Mouse (Mus musculus) cerebellum, adult 11 months (tissue): ENCODE measurements around the gene Gucd1.
A peak's percentile ranks its signal among the peaks of the same experiment; 100 is the strongest.
"Not testable (repeated sequence)": the region's sequence is repeated elsewhere in the genome, so short reads cannot be mapped to it uniquely, and the experiment has no call there.

ENCODE experiments used
- DNase-seq: peaks from one replicate; pipeline ENCODE4 v3.0.0; 2022

Gucd1 gene

DNA sequence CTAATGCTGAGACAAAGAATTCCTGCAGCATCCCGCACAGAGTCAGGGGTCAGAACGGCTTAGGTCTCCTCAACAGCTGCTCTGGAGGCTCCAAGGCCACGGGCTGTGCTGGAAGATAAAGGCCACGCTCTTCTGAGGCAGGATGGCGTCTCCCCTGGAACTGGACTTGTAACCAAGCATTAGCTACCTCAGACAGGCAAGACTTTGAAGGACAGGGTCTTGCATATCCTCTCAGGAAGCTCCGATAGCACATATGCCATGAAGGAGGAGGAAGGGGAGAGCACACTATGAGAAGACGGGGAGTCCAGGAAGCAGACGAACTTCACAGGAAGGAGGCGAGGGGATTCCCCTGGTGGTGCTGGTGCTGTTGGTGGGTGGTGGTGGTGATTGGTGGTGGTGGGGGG, 163.9 kb downstream of the Gucd1 start:
- DNase-seq, result not testable (repeated sequence)

DNA sequence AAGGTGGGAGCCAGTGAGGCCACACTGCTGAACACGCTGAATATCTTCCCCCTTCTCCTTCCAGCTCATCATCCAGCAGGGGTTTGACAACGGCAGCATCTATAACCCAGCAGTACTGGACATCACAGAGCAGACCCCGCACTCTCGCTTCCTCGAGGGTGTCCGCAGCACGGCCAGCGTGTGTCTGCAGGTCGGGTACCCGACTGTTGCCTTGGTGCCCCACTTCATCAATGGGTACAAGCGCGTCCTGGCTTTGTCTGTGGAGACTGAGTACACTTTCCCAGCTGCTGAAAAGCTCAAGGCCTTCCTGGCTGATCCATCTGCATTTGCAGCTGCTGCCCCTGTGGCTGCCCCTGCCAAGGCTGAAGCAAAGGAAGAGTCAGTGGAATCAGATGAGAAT, 165.2 kb downstream of the Gucd1 start:
- DNase-seq, result no peak

DNA sequence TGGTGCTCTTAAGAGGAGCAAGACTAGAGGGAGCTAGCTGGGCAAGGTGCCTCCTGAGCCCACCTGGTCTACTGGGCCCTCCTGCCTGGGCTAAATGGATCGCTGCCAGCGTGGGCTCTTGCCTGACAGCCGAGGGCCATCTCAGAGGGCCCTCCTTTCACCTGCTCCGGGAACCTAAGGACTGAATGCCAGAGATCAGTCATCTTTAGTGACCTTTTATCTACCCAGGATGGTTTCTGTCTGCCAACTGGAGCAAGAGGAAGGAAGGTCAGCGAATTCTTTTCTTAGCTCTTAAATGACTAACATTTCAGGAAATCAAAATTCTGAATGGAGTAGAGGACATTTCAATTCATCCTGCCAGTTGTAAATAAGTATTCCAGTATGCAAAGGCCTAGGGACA, 167.2 kb downstream of the Gucd1 start:
- no peak for DNase-seq

GRCm38 (mm10) chr10:75345265-75345664, 172.5 kb downstream of the Gucd1 start:
- no peak for DNase-seq

DNA sequence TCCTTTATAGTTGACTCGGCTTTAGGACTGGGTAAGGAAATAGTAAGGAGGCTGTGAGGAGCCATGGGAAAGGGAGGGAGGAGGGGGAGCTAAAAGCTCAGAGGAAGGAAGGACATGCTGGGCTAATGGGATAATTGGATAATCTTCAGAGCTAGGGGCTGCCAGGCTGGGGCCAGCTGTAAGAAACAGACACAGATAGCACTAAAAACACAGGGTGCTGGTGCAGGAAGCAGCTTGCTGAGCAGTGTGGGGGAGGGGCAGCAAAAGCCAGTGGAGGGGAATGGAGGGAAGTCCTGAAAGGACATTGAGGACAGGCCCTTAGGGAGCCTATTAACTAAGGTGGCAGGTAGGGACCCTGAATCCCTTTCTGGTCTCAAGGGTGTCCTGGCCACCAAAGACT, 173.2 kb downstream of the Gucd1 start:
- not testable (repeated sequence) for DNase-seq

GRCm38 (mm10) chr10:75341936-75342335, 175.8 kb downstream of the Gucd1 start:
- no peak for DNase-seq

GRCm38 (mm10) chr10:75339377-75339776, 178.4 kb downstream of the Gucd1 start:
- no peak for DNase-seq

GRCm38 (mm10) chr10:75338852-75339251, 178.9 kb downstream of the Gucd1 start:
- DNase-seq, result no peak

DNA sequence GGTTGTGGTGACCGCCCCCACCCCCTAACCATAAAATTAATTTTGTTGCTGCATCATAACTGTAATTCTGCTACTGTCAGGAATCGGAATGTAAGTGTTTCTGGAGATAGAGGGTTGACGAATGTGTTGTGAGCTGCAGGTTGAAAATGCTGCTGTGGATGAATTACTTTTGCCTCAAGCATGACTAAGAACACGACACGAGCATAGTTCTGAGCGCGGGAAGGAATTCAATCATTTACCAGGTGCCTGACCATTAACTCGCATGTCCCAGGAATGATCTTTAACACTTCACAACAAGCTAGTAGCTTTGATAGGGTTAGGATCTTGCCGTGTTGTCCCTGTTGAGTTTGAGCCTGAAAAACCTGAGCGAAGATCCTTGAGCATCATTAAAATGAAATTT, 180.5 kb downstream of the Gucd1 start:
- no peak for DNase-seq

GRCm38 (mm10) chr10:75335075-75335474, 182.7 kb downstream of the Gucd1 start:
- DNase-seq, result no peak

GRCm38 (mm10) chr10:75334175-75334574, 183.6 kb downstream of the Gucd1 start:
- DNase-seq, result no peak

GRCm38 (mm10) chr10:75333176-75333776, 184.5 kb downstream of the Gucd1 start:
- peak; percentile 26 for DNase-seq

GRCm38 (mm10) chr10:75332268-75332667, 185.5 kb downstream of the Gucd1 start:
- no peak for DNase-seq

DNA sequence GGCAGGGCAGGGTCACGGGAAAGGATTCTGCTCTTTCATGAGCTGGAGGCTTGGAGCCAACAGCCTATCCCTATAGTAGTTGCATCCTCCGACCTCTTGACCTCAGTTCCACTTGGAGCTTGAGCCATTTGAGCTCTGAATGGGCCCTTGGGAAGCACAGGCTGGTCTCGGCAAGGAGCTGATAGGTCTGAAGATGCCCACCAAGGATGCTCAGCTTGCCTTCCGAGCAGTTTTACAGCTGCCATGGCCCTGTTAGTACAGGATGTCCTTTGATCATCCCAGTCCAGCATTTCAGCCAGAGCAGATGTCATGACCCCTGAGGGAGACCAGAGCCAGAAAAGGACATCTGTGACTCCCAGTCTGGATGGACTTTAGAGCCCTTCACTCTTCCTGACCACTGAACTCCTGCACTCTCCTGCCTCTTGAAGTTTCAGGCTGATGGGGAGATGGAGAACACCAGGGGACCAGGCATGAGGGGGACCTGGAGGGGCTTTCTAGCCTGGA, 189.5 kb downstream of the Gucd1 start:
- no peak for DNase-seq

- no peak for DNase-seq
Measured at GRCm38 (mm10) chr10:75327081-75327480, 190.7 kb downstream of the Gucd1 start.

DNA sequence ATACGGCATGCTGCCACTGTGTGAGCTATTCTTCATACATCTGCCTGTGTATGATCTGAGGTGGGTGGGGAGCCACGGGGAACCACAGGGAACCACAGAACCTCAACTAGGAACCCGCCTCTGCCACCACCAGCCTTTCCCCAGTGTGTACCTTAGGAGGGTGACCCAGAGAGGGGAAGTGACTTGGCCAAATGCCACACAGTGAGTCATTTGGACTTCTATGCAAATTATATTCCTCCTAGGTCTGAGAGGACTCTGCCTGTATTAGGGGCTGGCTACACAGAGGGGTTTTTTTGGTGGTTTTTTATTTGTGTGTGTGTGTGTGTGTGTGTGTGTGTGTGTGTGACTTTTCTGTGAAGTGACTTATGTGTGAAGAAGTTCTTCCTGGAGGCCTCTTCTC, 191.2 kb downstream of the Gucd1 start:
- no peak for DNase-seq

DNA sequence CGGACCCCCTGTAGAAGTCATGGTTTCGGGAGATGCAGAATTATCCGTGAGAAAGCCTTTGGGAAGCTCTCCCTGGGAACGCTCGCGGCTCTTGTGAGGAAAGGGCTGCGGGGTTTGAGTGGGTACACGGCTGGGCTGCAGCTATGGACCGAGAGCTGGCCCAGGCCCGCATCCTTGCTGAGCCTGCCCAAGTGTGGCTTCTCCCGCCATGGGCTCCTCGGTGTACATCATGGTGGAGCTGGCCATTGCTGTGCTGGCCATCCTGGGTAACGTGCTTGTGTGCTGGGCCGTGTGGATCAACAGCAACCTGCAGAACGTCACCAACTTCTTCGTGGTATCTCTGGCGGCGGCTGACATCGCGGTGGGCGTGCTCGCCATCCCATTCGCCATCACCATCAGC, 192.0 kb downstream of the Gucd1 start:
- DNase-seq, result no peak

GRCm38 (mm10) chr10:75324391-75324790, 193.4 kb downstream of the Gucd1 start:
- DNase-seq, result no peak

DNA sequence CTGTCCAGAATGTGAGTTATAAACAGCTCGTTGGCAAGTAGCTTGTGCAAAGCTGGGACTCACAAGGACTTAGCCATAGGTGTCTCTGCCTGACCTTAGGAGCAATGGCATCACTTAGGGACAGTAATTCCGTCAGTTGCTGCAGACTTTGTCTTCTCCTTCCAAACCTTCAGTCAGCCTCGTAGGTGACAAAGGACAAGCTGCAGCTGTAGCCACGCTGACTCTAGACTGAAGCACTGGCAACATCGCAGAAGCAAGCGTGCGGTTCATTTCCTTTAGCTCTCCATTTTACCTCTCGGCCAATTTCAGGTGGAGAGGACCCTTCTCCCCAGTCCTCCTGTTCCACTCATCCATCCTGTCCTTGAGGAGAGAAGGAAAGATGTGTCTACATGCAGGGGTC, 193.8 kb downstream of the Gucd1 start:
- DNase-seq, result no peak

DNA sequence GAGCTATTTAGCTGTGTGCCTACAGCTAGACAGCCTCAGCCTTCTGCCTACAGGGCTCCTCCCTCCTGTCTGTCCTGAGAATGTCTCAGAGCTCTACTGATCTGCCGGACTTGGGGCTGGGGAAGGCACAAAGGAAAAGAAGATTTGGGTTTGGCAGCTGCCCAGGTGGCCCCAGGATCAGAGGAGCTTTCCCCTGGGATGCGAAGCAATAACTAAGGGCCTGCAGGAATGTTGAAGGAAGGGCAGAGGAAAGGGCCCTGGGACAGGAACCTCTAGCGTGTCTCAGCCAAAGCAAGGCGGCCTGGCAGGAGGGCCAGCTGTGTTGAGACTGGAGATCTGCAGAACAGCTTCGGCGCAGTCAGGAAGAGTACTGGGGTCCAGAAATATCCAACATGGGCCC, 194.8 kb downstream of the Gucd1 start:
- no peak for DNase-seq

GRCm38 (mm10) chr10:75320321-75320720, 197.5 kb downstream of the Gucd1 start:
- DNase-seq, result no peak

DNA sequence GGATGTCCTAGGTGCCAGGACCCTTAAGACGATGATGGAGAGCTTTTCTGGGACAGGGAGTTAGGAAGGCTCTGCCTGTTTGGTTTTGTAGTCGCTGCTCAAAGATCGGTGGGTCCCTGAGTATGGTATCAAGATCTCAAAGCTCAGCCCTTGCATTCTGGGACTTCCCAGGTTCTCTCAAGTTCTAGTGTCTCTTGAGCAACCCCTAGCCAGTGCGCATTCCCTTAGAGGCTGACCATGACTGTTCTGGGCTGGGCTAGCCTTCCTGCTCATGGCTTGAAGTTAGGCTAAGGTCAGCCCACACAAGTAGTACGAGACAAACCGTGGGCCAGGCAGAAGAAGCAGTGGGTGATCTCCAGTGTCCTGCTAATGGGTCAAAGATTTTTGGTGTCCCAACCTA, 199.6 kb downstream of the Gucd1 start:
- no peak for DNase-seq

DNA sequence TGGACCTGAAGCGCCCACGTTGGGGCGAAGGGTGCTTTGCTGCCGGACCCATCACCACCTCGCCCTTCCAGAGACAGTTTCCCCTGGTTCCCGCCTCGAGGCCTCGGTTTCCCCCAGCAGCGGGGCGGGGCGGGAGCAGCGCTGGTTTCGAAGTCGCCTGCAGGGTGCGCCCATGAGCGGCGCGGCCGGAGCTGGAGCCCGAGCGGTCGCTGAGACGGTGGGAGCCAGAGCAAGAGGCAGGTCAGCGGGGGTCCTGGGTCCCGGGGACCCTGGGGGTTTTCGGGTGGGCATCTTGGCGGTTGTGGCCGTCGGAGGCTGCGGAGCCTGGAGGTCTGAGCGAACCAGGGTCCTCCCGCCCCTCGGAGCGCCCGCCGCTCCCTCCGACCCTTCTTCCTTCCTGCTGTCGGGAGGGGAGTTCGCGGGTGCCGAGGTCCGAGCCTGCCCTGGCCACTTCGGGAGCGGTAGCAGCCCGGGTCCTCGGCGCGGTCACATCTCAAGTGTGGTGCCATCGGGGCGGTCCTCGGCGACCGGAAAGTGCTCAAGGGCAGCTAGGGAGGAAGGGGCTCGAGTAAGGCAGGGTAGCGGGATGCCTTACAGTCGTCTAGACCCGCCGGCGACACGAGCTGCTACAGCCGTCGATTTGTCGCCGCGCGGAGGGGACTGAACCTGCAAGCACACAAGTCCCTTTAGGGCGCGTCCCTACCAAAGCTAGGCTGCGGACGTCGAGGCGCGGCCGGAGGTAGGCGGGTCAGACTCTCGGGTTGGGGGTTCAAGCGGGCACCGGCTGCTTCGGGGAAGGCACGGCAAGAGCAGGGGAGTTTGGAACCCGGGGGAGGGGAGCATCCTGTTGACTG, 200.6 kb downstream of the Gucd1 start:
- peak; percentile 26 for DNase-seq

GRCm38 (mm10) chr10:75316872-75316907, 201.1 kb downstream of the Gucd1 start, which contains the start of gene Adora2a:
TSS of gene Adora2a (plus strand) at chr10:75316877.
- DNase-seq, result no peak

DNA sequence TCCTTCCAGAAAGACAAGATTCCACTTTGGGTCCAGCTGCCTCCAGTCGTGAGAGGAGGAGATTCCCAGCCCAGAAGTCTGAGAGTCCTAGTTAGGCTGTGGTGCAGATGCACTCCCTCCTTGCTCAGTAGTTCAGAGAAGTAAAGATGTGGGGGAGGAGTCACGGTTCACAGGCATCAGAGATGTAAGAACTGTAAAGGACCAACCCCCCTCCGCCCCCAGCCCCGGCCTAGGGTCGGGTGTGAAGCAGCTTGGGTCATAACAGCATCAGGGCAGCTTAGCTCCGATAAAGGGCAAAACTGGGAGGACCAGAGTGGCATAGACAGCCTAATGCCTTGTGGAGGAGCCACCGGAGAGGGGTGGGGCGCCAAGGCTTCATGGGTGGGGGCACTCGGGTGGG, 201.3 kb downstream of the Gucd1 start:
- DNase-seq, result no peak
